Mouse (Mus musculus) neutrophil, adult 65 days (primary cell): ENCODE results near the gene Otor. TPM values are rescaled to one million over a fixed set of nuclear protein-coding genes. Genes with fewer than 3 reads are reported as not detected.

Source experiments
- total RNA-seq: library from RNA; stranded (reverse); gene quantifications from 2 replicates; pipeline ENCODE4 v1.2.4, GENCODE M21; 2023

Otor gene
- total RNA-seq: not detected in 2 replicates

GRCm38 (mm10) chr2:143078198-143078851, at the start of gene Otor:
TSS of gene Otor (plus strand) at chr2:143078473.

GRCm38 (mm10) chr2:143062812-143063792, 15.2 kb upstream of the Otor start, which contains the start of gene Snrpb2:
TSS of gene Snrpb2 (plus strand) at chr2:143063039.

Other genes starting within 250 kb of the Otor start
- 12.5 and 13.3 TPM in 2 replicates for gene Kif16b, start 176.9 kb upstream of the Otor start, total RNA-seq
- gene Snrpb2, start 15.4 kb upstream of the Otor start, total RNA-seq: 34.0 and 37.7 TPM in 2 replicates